Mouse (Mus musculus) right cerebral cortex, adult 2 months (tissue): ENCODE data around the gene Areg.

ENCODE experiments used
- DNase-seq, 2 experiments: peaks; one replicate each; pipeline ENCODE4 v3.0.0; 2021 to 2022; ENCODE audit warnings: low spot score in 2 of 2

Gene Areg

GRCm38 (mm10) chr5:91139446-91139873, at the start of gene Areg:
TSS of gene Areg (plus strand) at chr5:91139599.
- DNase-seq, result peak; percentile 40

DNA sequence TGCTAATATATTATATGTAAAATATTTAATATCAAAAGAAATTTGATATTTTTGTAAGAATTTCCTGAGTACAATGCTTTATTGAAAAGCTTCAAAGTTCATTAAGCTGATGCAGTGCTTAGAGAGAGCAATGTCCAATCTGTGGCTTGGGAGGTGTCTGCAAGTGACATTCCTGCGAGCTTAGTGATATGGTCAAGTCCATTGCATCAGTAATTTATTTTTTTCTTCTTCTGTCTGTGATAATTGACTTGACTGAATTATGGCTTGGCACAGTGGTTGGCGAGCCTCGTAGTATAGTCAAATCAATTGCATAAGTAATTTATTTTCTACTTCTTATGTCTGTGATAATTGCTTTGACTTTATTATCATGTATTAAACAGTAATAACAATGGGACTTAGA, 49.1 kb upstream of the Areg start:
- no peak for DNase-seq

DNA sequence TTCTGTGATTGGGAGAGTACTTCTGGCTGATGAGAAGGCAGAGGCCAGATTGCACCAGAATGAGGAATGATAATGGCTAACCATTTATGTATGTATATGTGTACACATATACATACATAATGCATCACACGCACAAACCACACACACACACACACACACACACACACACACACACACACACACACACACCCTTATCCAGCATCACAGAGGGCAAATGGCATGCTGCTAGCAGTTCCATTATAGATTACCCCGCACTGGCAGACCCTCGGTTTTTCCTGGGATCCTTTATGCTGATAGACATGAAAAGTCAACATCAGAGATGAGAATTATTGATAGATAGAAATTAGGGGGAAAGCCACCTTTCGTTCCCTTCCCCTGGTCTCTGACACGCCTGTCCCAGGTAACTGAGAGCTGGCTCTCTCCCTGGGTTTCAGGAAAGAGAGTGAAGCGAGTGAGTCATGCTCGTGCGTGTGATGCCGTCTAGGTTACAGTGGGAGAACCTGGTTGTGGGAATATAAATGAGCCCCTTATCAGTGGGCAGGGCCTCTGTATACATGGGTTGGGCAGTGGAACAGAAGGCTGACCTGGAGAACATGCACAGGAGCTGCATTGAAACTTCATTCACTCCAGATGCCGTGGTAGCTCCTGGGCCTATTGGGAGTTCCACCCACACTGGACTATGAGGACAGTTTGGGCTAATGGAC, 41.3 kb upstream of the Areg start:
- DNase-seq, result no peak

DNA sequence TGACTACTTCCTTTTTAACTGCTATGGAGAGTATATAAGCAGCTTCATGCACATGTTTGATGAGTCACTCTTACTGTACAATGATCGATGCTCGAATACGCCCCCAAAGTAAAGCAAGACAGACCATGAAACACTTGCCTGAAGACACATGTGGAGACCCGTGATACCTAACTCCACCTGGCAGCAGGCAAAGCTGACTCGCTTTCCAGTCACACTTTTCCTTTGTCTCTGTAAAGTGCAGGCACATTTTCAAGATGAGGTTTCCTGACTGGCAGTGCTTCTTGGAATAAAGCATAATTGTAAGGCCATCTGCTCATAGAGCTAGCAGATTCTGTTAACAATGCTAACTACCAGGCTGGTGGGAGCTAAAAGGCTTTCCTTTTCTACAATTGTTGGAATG, 37.7 kb upstream of the Areg start:
- DNase-seq, result peak in 1 of 2 experiments; percentile 14

GRCm38 (mm10) chr5:91103943-91104665, 35.3 kb upstream of the Areg start:
- DNase-seq, result no peak

GRCm38 (mm10) chr5:91106248-91106647, 33.2 kb upstream of the Areg start:
- DNase-seq, result no peak

- DNase-seq, result no peak
These were observed 29.3 kb upstream of the Areg start for GRCm38 (mm10) chr5:91110023-91110670.

- no peak for DNase-seq
These were observed 28.4 kb upstream of the Areg start for GRCm38 (mm10) chr5:91111019-91111418.

- DNase-seq, result no peak
These were observed 25.4 kb upstream of the Areg start for GRCm38 (mm10) chr5:91113967-91114366.

DNA sequence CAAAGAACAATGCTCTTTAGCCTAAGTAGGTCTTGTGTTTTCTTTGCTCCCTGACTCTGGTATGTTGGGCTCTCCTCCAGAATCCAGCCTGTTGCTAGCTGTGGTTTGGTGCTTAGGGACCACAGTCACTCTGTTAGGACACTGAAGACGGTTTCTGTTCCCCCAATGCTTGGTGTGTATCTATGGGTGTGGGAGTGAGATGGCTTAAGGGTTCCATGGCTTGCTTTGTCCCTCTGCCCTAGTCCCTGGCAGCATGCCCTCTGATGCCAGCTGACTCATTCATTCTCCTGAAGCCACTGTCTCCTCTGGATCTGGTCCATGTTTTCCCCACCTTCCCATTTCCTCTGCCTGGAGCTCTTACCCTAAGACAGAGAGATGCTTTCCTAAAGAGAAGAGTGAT, 24.8 kb upstream of the Areg start:
- DNase-seq, result no peak

DNA sequence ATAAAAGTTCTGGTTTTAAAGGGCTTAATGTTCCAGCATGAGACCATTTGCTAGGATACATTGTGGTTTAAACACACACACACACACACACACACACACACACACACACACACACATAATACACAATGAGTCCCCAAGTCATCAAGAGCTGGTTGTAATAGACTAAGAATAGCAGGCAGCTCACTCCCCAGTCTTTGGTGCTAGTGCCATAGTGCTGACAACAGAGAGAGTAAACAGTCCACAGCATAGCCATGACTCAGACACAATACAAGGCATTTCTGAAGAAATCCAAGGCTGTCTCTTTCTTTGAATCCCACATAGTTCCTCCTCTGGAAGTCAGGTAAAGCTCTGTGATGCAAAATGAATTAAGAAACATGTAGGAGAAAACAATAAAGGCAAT, 20.8 kb upstream of the Areg start:
- no peak for DNase-seq

DNA sequence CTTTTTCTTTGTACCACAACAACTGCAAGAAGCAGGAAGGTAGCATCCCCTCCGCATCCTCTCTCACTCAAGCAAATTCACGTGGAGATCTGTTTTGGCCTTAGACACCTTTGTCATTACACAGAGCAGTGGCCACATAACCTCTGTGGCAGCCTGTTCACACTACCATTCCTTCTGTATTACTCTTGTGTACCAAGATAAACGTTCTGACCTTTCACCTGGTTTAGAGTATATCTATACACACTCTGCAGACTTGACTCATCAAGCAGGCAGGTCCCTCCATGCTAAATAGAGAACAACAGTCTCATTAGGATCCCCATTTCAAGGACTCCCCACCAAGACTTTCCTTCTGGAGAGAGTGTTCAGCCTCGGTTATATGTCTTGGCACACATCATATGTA, 16.0 kb upstream of the Areg start:
- no peak for DNase-seq

GRCm38 (mm10) chr5:91124140-91124539, 15.3 kb upstream of the Areg start:
- no peak for DNase-seq

DNA sequence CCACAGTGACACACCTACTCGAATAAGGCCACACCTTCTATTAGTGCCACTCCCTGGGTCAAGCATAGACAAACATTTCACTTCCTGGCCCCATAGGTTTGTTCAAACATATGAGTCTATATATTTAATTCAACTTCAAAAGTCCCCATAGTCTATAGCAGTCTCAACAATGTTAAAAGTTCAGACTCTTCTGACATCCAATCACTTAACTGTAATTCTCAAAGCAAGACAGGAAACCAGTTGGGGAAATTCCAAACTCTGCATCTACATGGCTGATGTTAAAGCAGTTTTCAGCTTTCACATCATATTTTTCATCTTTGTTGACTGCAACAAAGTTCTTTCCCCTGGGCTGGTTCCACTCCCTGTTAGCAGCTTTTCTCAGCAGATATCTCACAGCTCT, 12.8 kb upstream of the Areg start:
- DNase-seq, result no peak

DNA sequence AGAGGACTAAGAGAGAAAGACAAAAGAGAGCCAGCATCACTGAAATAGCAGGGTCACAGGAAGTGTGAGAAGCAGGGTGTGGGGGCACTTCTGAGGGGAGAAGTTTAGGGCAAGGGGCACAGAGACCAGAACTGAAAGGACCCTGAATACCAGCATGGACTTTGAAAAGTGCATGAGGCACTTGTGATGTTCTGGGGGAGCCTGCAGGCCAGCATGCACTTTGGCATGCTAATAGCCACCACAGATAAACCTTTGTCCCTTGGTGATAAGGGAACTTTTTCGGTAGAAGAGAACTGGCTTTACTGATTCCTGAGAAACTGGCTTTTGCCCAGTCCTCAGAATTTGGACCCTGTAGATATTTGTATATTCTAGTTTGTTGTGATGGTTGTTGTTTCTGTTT, 4.4 kb upstream of the Areg start:
- DNase-seq, result no peak

DNA sequence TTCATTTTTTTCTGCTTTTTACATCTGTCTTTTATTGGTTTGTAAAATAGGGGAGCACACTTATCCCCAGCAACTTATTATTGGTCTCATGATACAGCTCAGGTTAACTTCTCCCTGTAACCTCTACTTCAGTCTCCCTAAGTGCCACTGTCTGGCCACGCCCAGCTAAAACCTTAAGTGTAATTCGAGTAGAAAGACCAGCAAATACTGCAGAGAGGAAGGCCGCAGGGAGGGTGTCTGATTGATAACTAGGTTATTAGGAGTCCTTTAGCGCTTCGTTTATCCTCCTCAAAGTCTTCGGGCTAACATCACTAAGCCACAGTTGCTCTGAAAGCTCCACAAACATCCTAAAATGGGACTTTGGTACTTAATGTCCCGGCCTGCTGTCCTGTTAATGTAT, 429 bp upstream of the Areg start:
- no peak for DNase-seq

DNA sequence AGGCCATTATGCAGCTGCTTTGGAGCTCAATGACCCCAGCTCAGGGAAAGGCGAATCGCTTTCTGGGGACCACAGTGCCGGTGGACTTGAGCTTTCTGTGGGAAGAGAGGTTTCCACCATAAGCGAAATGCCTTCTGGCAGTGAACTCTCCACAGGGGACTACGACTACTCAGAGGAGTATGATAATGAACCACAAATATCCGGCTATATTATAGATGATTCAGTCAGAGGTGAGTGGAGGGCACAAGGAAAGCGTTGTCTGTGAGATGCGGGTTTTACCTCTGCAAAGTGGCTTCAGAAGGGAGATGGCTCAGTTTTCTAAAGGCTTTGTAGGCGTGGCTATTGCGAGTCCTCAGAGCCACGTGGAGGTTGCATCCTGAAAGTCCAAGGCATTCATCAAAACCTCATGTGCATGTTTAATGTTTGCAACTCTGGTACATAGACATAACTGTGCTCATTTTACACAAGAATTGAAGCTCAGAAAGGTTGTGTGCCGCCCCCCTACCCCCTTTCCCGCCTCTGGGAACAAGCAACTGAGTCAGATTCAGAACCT, 1.6 kb downstream of the Areg start:
- no peak for DNase-seq

DNA sequence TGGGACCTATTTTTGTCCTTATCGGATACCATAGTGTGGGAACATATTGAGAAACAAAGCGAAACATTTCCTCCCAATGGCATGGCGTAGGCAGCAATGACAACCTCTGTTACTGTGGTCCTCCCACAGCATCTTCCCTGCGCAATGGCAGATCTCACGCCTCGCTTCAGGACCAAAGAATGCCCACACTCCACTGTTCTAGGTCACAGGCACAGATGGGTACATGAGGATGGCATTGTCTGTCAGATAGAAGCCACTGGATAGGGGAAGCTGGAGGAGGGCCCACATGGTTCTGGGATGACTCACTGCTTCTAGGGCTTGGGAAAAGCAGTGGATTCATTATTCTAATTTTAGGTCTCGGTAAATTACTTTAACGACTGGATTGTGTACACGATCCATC, 5.6 kb downstream of the Areg start:
- peak; percentile 31 to 34 for DNase-seq

DNA sequence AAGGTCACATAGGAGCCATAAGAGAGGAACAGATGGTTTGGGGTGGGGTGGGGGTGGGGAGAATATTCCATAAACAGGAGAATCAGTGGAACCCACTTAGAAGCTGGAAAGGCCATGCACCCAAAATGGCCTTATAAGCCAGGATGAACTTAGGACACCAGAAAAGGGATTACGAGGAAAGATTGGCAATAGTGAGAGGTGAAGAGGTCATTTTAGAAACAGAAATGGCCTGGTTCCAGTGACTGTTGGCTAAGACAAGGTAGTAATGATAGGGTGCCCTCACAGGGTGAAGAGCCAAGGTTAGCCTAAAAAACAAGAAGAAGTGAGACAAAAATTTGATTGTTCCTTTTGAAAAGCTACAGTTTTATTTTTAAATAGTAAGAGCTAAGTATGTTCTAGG, 7.6 kb downstream of the Areg start:
- DNase-seq, result no peak

DNA sequence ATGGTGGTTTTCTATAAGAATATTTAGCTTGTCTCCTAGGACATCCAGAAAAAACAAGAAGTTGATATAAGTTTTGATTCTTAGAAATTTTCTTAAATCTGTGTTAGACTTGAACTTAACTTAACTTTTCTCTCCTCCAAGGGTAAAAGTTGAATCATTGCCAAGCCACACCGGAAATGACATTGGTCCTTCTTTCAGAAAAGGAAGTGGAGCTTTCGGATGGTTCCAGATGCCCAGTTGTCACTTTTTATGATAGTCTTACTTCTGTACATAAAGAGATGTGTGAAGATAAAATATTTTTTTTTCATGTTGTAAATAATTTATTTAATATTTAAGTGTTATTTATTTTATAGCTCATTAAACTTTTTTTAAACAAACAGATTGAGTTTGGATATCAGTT, 8.7 kb downstream of the Areg start:
- no peak for DNase-seq

- no peak for DNase-seq
These were observed 17.3 kb downstream of the Areg start for GRCm38 (mm10) chr5:91156677-91157076.

- DNase-seq, result no peak
These were observed 17.8 kb downstream of the Areg start for GRCm38 (mm10) chr5:91157169-91157568.

DNA sequence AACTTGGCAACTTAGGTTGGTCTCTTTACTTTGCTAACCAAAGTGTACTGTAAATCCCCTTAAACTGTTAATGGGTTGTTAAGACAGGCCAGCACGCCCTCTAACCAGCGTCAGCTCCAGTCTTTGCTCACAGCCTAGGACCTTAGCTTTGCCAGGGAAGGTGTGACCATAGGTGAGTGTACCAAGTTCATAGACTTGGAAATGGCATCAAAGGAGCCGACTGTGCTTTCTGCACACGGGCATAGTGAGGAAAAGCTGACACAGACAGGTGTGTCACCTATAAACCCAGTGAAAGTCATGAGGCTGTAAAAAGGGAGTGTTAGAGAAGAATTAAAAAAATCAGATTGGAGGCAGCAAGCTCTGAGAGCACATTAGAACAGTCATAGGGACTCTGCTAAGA, 23.4 kb downstream of the Areg start:
- DNase-seq, result no peak
